Comparison of ENCODE assay signal across 9 mouse cellular contexts in the genomic region with DNA sequence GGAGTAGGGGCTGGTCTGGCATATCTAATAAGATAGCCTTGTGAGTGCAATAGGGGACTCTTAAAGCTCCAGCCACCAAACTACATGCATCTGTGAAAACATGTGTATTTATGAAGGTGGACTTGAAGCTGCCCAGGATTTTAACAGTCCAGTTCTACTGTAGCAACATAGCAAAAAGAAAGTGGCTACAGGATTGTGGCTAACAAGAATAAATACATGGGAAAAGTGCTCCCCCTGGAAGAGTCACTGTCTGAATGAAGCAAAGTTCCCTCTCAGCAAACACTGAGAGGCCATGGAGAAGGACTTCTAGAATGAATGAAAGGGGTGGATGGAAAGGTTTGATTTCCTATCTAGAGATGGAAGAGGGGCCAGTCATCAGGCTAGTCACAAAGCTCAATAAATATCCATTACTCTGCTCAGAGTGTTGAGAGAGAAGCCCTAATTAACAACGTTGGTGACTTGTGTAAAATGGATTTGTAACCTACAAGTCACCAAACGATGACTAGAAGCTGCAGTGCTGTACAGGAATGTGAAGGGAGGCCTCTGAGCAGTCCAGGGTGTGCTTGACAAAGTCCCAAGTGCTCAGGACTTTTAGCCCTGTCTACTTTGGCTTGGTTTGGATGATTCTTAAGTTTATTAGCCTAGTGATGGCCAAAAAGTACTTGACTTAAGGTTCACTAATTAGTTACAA. TPM values are rescaled to one million over a fixed set of nuclear protein-coding genes. Genes with fewer than 3 reads are reported as not detected.
A peak's percentile ranks its signal among the peaks of the same experiment; 100 is the strongest.
DNase-seq lines count a peak whose midpoint lies in the region; ATAC-seq and TF ChIP-seq lines count a peak whose summit lies in the region.
"Had no signal": no experiment of that assay in that cellular context is flagged by ENCODE, and none has a peak within 500 bp of the region (broad histone marks: within the 10 kb centered on the region; RNA-seq: fewer than 3 reads in every experiment).

No protein-coding gene starts in this region.

- peak overlapping the region; percentile 100 for H3K9ac ChIP-seq in heart, embryonic 12.5 days
- peak overlapping the region; percentile 95 for H3K9ac ChIP-seq in hindbrain, embryonic 15.5 days
- H3K9ac ChIP-seq in midbrain, embryonic 14.5 days (replicated peaks; ENCODE audit: low read length), result peak overlapping the region; percentile 98

- peak overlapping the region; percentile 91 for H3K4me2 ChIP-seq in heart, embryonic 12.5 days
- peak overlapping the region; percentile 89 for H3K4me2 ChIP-seq in hindbrain, embryonic 15.5 days
- H3K4me2 ChIP-seq in midbrain, embryonic 14.5 days (ENCODE audit: low read length), result peak overlapping the region; percentile 98

- no peak for TF ChIP-seq POLR2A in cortical plate, adult 2 months (IDR thresholded peaks at IDR 0.05; ENCODE audit: extremely low read depth, insufficient read depth, low read length)

- peaks cover 47% of the 10 kb centered on the region for H3K4me1 ChIP-seq in heart, embryonic 12.5 days (replicated peaks)
- H3K4me1 ChIP-seq in cortical plate, adult 2 months (ENCODE audit: control insufficient read depth, insufficient read depth, low read length), result peaks cover 15% of the 10 kb centered on the region
- H3K4me1 ChIP-seq in hindbrain, embryonic 15.5 days (replicated peaks), result peaks cover 48% of the 10 kb centered on the region
- peaks cover 31% of the 10 kb centered on the region for H3K4me1 ChIP-seq in midbrain, embryonic 14.5 days (ENCODE audit: control insufficient read depth, insufficient read depth, low read length)

- no peak for TF ChIP-seq CTCF in cortical plate, adult 2 months (IDR thresholded peaks at IDR 0.05; ENCODE audit: extremely low read depth, insufficient read depth, low read length)

- H3K9me3 ChIP-seq in heart, embryonic 12.5 days (replicated peaks), result no peaks in the 10 kb centered on the region
- H3K9me3 ChIP-seq in hindbrain, embryonic 15.5 days, result no peaks in the 10 kb centered on the region
- H3K9me3 ChIP-seq in midbrain, embryonic 14.5 days (ENCODE audit: control insufficient read depth, low read length), result no peaks in the 10 kb centered on the region

- H3K27ac ChIP-seq in heart, embryonic 12.5 days (ENCODE audit: poor library complexity, severe bottlenecking), result peak overlapping the region; percentile 98
- no peak overlapping the region for H3K27ac ChIP-seq in cortical plate, adult 2 months (ENCODE audit: insufficient read depth, low read length)
- no peak overlapping the region for H3K27ac ChIP-seq in hindbrain, embryonic 15.5 days (replicated peaks)
- H3K27ac ChIP-seq in midbrain, embryonic 14.5 days (replicated peaks; ENCODE audit: low read depth, low read length), result no peak overlapping the region

- intact Hi-C loops in heart, postnatal 25 days (cut with DNase I), result loop anchor here (1.0 kb wide), 1 partner anchor 12 kb away; no protein-coding TSS in a partner anchor

- ATAC-seq in heart, embryonic 12.5 days (ENCODE audit: insufficient number of reproducible peaks, low FRiP score), result no peak
- ATAC-seq in hindbrain, embryonic 15.5 days (ENCODE audit: low FRiP score, low read depth), result no peak
- ATAC-seq in midbrain, embryonic 14.5 days (ENCODE audit: low FRiP score, low TSS enrichment), result no peak
- ATAC-seq: Patski had no signal

- H3K36me3 ChIP-seq in heart, embryonic 12.5 days, result peaks cover 49% of the 10 kb centered on the region
- H3K36me3 ChIP-seq in hindbrain, embryonic 15.5 days, result peaks cover 29% of the 10 kb centered on the region
- H3K36me3 ChIP-seq in midbrain, embryonic 14.5 days (ENCODE audit: control insufficient read depth, insufficient read depth, low read length), result peaks cover 44% of the 10 kb centered on the region

- no peaks in the 10 kb centered on the region for H3K27me3 ChIP-seq in heart, embryonic 12.5 days (replicated peaks)
- H3K27me3 ChIP-seq in hindbrain, embryonic 15.5 days, result no peaks in the 10 kb centered on the region
- no peaks in the 10 kb centered on the region for H3K27me3 ChIP-seq in midbrain, embryonic 14.5 days (ENCODE audit: control insufficient read depth, insufficient read depth, low read length)
- H3K27me3 ChIP-seq: Patski had no signal

- 12% methylated on average over 2 of the region's 2 CpGs for WGBS in heart, embryonic 12.5 days
- 55% methylated on average over 2 of the region's 2 CpGs for WGBS in hindbrain, embryonic 15.5 days
- 68% methylated on average over 2 of the region's 2 CpGs for WGBS in midbrain, embryonic 14.5 days

- peak overlapping the region; percentile 99 for H3K4me3 ChIP-seq in heart, embryonic 12.5 days
- peak overlapping the region; percentile 83; the same call in 1 of the 2 replicates for H3K4me3 ChIP-seq in cortical plate, adult 2 months (ENCODE audit: insufficient read depth, low read length)
- peak overlapping the region; percentile 91 for H3K4me3 ChIP-seq in hindbrain, embryonic 15.5 days
- H3K4me3 ChIP-seq in midbrain, embryonic 14.5 days (replicated peaks; ENCODE audit: low read depth, low read length), result peak overlapping the region; percentile 96

- no peak for DNase-seq in heart, postnatal 25 days (ENCODE audit: low spot score)
- DNase-seq in midbrain, embryonic 14.5 days, result no peak
- no peak for DNase-seq in embryo, embryonic 9.5 days (ENCODE audit: extremely low spot score)
- no peak for DNase-seq in adrenal gland, adult 18-20 months (ENCODE audit: low spot score in 2 of 2)
- no peak for DNase-seq in adrenal gland, postnatal 10 days

RNA-seq across cellular contexts. Expression of a gene that starts 2.3 kb away (rescaled TPM):
- 65.2 and 66.9 TPM in 2 replicates for polyA plus RNA-seq in heart, embryonic 12.5 days (2016; fragmentation: Nextera tagmentation; extraction: Ambion mirVana)
- total RNA-seq in heart, postnatal 25 days (2021), result 100 to 1,000 TPM; 128 to 152 TPM
- polyA plus RNA-seq in cortical plate, adult 2 months (2012; rRNA removed), result 37.7 and 39.5 TPM in 2 replicates
- 46.3 and 47.4 TPM in 2 replicates for polyA plus RNA-seq in hindbrain, embryonic 15.5 days (2015; fragmentation: Nextera tagmentation; extraction: Ambion mirVana)
- polyA plus RNA-seq in midbrain, embryonic 14.5 days (2014; fragmentation: Nextera tagmentation; extraction: Ambion mirVana), result 44.1 and 65.7 TPM in 2 replicates
- total RNA-seq in adrenal gland, adult 18-20 months (2021), result 100 to 1,000 TPM; 138 to 228 TPM
- total RNA-seq in adrenal gland, postnatal 10 days (2021), result 100 to 1,000 TPM; 116 to 144 TPM

RNA-seq across cellular contexts. Expression of a gene that starts 26.8 kb away (rescaled TPM):
- 4.3 and 4.9 TPM in 2 replicates for polyA plus RNA-seq in heart, embryonic 12.5 days (2016; fragmentation: Nextera tagmentation; extraction: Ambion mirVana)
- total RNA-seq in heart, postnatal 25 days (2021), result 10 to 100 TPM; 52.6 to 64.6 TPM
- polyA plus RNA-seq in cortical plate, adult 2 months (2012; rRNA removed), result 6.0 and 6.4 TPM in 2 replicates
- polyA plus RNA-seq in hindbrain, embryonic 15.5 days (2015; fragmentation: Nextera tagmentation; extraction: Ambion mirVana), result 1.2 TPM in 2 replicates
- 0.80 and 1.1 TPM in 2 replicates for polyA plus RNA-seq in midbrain, embryonic 14.5 days (2014; fragmentation: Nextera tagmentation; extraction: Ambion mirVana)
- total RNA-seq in adrenal gland, adult 18-20 months (2021), result 10 to 100 TPM in 1 of 2 experiments, 1 to 10 TPM in 1; 8.6 to 10.1 TPM
- total RNA-seq in adrenal gland, postnatal 10 days (2021), result 10 to 100 TPM; 13.3 to 13.4 TPM

RNA-seq across cellular contexts. Expression of a gene that starts 36.1 kb away (rescaled TPM):
- 50.8 and 51.4 TPM in 2 replicates for polyA plus RNA-seq in heart, embryonic 12.5 days (2016; fragmentation: Nextera tagmentation; extraction: Ambion mirVana)
- 10 to 100 TPM; 67.4 to 72.2 TPM for total RNA-seq in heart, postnatal 25 days (2021)
- polyA plus RNA-seq in cortical plate, adult 2 months (2012; rRNA removed), result 149 and 155 TPM in 2 replicates
- 109 and 110 TPM in 2 replicates for polyA plus RNA-seq in hindbrain, embryonic 15.5 days (2015; fragmentation: Nextera tagmentation; extraction: Ambion mirVana)
- 97.0 and 103 TPM in 2 replicates for polyA plus RNA-seq in midbrain, embryonic 14.5 days (2014; fragmentation: Nextera tagmentation; extraction: Ambion mirVana)
- total RNA-seq in adrenal gland, adult 18-20 months (2021), result 100 to 1,000 TPM in 1 of 2 experiments, 10 to 100 TPM in 1; 92.9 to 105 TPM
- 10 to 100 TPM; 67.8 to 68.1 TPM for total RNA-seq in adrenal gland, postnatal 10 days (2021)
